Mouse (Mus musculus): ENCODE measurements around the gene Paxbp1. TPM values are rescaled to one million over a fixed set of nuclear protein-coding genes. Genes with fewer than 3 reads are reported as not detected.
A peak's percentile ranks its signal among the peaks of the same experiment; 100 is the strongest.

Gene Paxbp1
- polyA plus RNA-seq, 1 experiment from 2014 or later, result 79.2 TPM

DNA sequence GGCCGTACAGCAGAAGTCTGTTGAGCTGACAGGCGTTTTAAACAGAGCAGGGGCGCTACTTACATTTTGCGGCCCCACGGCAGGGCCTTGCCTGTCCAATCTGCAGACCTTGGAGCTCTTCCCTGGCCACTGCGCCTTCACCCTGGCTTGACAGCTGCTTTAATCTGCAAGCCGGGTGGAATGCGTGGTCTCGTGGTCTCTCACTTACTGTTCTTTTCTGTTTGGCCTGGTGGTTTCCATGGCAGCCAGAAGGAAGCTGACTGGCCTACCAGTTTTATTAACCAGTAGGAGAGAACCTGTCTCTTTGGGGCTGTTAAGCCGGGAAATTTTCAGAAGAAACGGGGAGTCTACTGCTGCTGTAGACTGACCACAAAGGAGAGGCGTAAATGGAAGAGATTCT lies 24.6 kb upstream of the Paxbp1 start:
- H3K27ac ChIP-seq (replicated peaks), result no peak overlapping the region
- WGBS, result 52% methylated on average over 12 of the region's 12 CpGs
- no peak overlapping the region for H3K4me3 ChIP-seq
- peaks cover 18% of the 10 kb centered on the region for H3K27me3 ChIP-seq (replicated peaks; ENCODE audit: low read depth, poor library complexity, severe bottlenecking)
- DNase-seq (ENCODE audit: low spot score), result peak; percentile 53
- peaks cover 11% of the 10 kb centered on the region for H3K4me1 ChIP-seq
- H3K36me3 ChIP-seq (replicated peaks), result no peaks in the 10 kb centered on the region
- H3K9me3 ChIP-seq, result no peaks in the 10 kb centered on the region

DNA sequence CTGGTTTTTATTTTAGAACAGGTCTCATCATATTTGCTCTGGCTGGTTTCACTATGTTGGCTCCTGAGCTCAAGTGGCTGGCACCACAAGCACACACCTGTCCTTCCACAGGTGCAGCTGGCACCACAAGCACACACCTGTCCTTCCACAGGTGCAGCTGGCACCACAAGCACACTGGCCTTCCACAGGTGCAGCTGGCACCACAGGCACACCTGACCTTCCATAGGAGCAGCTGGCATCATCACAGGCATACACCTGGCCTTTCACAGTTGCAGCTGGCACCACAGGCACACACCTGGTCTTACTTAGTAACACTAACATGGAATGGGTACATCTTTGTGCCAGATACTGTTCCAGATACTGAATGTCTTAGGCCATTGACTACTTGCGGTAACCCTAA lies 22.8 kb upstream of the Paxbp1 start:
- 98% methylated on average over 1 of the region's 1 CpGs for WGBS
- no peaks in the 10 kb centered on the region for H3K9me3 ChIP-seq
- H3K36me3 ChIP-seq (replicated peaks), result no peaks in the 10 kb centered on the region
- H3K4me1 ChIP-seq, result peaks cover 11% of the 10 kb centered on the region
- H3K27me3 ChIP-seq (replicated peaks; ENCODE audit: low read depth, poor library complexity, severe bottlenecking), result peaks cover 17% of the 10 kb centered on the region
- no peak overlapping the region for H3K4me3 ChIP-seq
- H3K27ac ChIP-seq (replicated peaks), result no peak overlapping the region
- no peak for DNase-seq (ENCODE audit: low spot score)

DNA sequence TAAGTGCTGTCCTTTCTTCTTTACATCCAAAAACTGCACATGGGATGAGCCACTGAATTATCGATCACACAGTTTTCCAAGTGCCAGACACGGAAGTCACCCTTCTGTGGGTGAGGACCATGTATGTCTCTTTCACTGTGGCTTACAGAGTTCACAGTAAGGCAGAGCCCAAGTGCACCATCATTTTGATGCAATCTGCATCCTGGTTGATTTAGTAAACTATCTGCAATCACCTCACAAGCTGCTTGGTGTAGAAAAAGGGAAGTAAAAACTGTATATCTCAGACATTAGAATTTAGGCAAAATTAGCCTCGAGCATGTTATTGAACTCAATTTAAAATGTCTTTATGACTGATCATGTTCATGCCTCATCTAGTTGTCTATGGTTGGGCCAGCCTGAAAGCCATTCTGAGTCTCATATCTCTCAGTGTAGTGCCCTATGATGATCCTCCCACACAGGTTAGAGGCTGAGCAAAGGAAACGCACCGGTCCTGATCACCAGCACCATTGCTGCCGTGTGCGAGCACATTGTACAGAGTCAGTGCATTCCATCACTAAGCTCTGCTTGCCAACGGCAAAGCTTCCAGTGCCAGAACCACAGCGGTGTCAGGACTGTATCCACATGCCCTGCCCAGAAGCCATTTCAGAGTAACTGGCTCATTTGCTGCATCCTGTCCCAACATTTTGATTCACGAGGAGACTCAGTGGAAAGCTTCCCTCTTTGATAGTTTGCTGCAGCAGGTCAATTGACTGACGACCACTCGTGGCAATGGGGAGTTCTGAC lies 20.4 kb upstream of the Paxbp1 start:
- no peak for DNase-seq (ENCODE audit: low spot score)
- Histone ChIP-seq H3K27ac (replicated peaks) (no peak overlapping the region), H3K36me3 (replicated peaks) (no peaks in the 10 kb centered on the region), H3K4me3 (no peak overlapping the region), H3K9me3 (no peaks in the 10 kb centered on the region), H3K4me1 (peaks cover 7% of the 10 kb centered on the region), H3K27me3 (replicated peaks; ENCODE audit: low read depth, poor library complexity, severe bottlenecking) (peaks cover 4% of the 10 kb centered on the region; the same call in 1 of the 2 replicates)
- 86% methylated on average over 12 of the region's 12 CpGs for WGBS

DNA sequence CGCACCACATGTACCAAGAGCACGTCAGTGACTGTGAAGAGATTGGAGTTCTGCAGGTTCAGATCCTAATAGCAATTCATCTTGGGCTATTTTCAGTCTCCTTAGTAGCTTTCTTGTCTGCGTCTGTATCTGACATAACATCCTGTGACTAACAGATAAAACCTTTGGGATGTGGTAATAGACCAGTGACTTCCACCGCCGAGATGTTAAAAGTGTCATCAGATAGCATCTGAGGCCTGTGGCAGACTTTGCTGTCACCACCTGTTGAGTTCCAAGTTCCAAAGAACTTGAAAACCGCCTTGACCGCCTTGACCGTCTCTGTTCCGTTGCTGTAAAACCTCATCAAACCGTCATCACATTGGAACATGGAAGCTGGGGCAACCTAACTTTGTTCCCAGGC lies 19.4 kb upstream of the Paxbp1 start:
- 92% methylated on average over 10 of the region's 10 CpGs for WGBS
- Histone ChIP-seq H3K4me1 (peaks cover 2% of the 10 kb centered on the region), H3K4me3 (no peak overlapping the region), H3K36me3 (replicated peaks) (no peaks in the 10 kb centered on the region), H3K27me3 (replicated peaks; ENCODE audit: low read depth, poor library complexity, severe bottlenecking) (peaks cover 1% of the 10 kb centered on the region; the same call in 1 of the 2 replicates), H3K9me3 (no peaks in the 10 kb centered on the region), H3K27ac (replicated peaks) (no peak overlapping the region)
- no peak for DNase-seq (ENCODE audit: low spot score)

DNA sequence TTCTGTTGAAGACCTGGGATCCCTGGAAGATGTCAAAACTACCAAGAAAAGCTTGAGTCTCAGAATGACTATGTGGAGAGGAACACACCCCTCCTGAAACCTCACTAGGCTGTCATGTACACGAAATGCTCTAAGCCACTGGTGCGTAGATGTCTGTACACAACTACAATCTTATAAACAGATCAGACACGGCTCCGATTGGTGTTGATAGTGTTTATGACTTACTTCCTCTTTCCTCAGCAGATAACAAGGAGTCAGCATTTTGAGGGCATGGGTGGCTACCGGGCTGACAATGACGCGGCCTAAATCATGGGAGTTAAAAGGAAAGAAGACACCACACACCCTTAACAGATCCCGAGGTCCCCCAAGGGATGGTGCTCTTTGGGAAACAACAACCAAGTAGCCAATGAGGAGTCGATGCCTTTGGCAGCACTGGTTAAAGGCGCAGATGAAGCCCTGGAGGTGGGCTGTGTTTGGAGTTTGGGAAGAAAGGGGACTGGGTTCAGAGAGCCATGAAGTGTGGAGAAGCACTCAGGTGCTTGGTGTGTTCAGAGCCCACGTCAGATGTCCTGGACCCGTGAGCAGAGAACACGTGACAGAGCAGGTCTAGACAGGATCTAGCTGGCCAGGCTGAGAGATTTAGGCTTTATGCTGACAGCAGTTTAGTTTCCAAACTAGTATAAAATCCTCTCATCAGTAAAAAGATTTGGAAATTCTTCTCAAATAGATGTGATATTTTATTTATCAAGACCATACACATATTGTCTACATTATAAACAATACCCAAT lies 17.4 kb upstream of the Paxbp1 start:
- H3K27ac ChIP-seq (replicated peaks), result no peak overlapping the region
- 84% methylated on average over 13 of the region's 13 CpGs for WGBS
- no peak overlapping the region for H3K4me3 ChIP-seq

DNA sequence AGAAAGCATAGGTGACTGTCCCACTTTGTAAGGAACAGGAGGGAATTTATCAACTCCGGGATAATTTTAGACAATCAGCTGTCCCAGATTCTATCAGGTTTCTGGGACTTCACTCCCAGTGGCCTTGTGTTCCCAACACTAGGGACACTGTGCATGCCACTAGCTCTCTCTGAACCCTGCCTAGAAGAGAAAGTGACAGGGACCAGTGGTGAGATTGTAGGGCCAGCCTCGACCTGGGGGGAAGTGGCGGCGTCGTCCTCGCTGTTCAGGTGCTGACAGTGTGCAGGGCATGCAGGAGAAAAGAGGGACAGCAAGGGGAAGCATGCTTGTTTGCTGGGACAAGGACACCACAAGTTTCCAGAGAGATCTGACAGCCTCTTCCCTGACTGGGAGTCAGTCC lies 13.4 kb upstream of the Paxbp1 start:
- H3K9me3 ChIP-seq, result no peaks in the 10 kb centered on the region
- no peak overlapping the region for H3K27ac ChIP-seq (replicated peaks)
- no peak overlapping the region for H3K4me3 ChIP-seq
- DNase-seq (ENCODE audit: low spot score), result no peak
- H3K36me3 ChIP-seq (replicated peaks), result no peaks in the 10 kb centered on the region
- H3K27me3 ChIP-seq (replicated peaks; ENCODE audit: low read depth, poor library complexity, severe bottlenecking), result peaks cover 12% of the 10 kb centered on the region; the same call in 1 of the 2 replicates
- 82% methylated on average over 6 of the region's 6 CpGs for WGBS
- peaks cover 5% of the 10 kb centered on the region; the same call in 1 of the 2 replicates for H3K4me1 ChIP-seq

More for the DNA sequence above, 17.4 kb upstream of the Paxbp1 start:
- no peaks in the 10 kb centered on the region for H3K36me3 ChIP-seq (replicated peaks)
- H3K27me3 ChIP-seq (replicated peaks; ENCODE audit: low read depth, poor library complexity, severe bottlenecking), result peaks cover under 1% of the 10 kb centered on the region; the same call in 1 of the 2 replicates
- no peaks in the 10 kb centered on the region for H3K9me3 ChIP-seq
- DNase-seq (ENCODE audit: low spot score), result no peak
- H3K4me1 ChIP-seq, result no peaks in the 10 kb centered on the region

DNA sequence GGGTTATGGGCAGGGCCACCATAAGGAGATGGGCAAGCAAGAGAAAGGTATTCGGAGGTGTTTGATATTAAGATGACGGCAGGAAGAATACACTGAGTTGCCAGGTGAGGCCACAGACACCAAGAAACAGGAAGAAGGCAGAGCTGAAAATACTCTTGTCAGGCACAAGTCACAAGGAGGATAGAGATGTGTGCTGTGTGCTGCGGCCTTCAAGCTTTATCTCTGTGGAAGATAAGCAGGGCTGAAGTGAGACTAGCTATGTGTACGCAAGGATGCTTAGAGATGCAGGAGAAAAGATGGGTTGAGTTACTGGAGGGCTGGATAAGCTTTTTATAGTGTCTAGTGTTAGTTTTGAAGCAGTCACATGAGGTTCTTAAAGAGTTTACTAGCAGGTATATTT lies 12.9 kb upstream of the Paxbp1 start:
- Histone ChIP-seq H3K36me3 (replicated peaks) (no peaks in the 10 kb centered on the region), H3K4me1 (peaks cover 5% of the 10 kb centered on the region; the same call in 1 of the 2 replicates), H3K27ac (replicated peaks) (no peak overlapping the region), H3K4me3 (no peak overlapping the region), H3K27me3 (replicated peaks; ENCODE audit: low read depth, poor library complexity, severe bottlenecking) (peaks cover 12% of the 10 kb centered on the region; the same call in 1 of the 2 replicates), H3K9me3 (no peaks in the 10 kb centered on the region)
- no peak for DNase-seq (ENCODE audit: low spot score)
- 91% methylated on average over 4 of the region's 4 CpGs for WGBS

DNA sequence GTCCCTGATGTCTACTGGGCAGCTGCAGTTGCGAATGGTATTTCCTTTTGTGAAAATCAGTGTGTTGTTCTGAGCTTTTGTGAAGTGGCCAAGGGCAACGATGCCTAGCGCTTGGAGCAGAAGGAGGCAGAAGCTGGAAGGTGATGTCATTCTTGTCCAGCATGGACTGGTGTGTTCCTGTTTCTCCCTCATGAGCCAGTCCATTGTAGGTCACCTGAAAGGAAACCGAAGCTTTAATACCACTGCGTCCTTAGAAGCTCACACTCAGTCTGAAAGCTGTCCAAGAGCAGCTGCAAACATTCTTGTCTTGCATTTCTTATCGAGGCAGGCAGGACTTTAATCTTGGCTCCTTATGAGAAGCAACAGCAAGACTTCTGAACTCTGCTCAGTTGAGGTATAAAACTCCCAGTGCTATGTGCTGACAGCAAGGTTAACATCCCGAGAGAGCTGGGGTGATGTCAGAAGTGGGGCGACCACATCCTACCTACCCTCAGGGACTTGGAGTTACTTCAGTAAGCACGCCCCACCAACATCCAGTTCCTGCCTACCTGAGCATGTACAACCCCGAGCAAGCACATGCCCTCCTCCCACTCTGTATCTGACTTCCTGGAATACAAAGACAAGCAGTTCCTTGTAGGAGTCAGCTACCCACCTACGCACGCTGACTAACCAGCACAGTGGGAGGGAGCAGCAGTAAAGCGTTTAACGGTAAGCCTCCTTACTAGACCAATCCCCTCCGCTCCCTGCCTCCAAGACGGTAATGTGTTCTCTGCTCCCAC lies 11.9 kb upstream of the Paxbp1 start:
- 62% methylated on average over 16 of the region's 16 CpGs for WGBS

DNA sequence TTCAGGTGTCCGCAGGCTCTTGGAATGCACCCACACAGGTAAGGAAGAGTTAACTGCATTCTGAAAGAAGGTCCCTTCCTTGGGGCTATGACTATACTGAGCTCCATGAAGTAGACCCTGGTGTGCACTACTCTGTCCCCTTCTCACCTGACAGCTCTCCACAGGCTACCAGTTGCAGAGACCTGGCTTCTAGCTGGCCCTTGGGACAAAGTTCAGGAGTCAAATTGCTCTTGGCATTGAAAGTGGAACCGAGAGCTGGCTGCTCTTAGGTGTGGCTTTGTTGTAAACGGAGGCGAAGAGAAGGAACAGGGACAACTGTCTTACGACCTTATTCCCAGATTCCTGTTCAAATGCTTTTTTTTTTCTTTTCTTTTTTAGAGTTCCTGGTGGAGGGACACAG lies 10.8 kb upstream of the Paxbp1 start:
- Histone ChIP-seq H3K4me1 (peaks cover 5% of the 10 kb centered on the region; the same call in 1 of the 2 replicates), H3K4me3 (no peak overlapping the region), H3K27ac (replicated peaks) (no peak overlapping the region), H3K27me3 (replicated peaks; ENCODE audit: low read depth, poor library complexity, severe bottlenecking) (peaks cover 18% of the 10 kb centered on the region), H3K36me3 (replicated peaks) (no peaks in the 10 kb centered on the region), H3K9me3 (no peaks in the 10 kb centered on the region)
- DNase-seq (ENCODE audit: low spot score), result no peak
- 82% methylated on average over 5 of the region's 5 CpGs for WGBS

More for the DNA sequence above, 11.9 kb upstream of the Paxbp1 start:
- H3K4me1 ChIP-seq, result peaks cover 5% of the 10 kb centered on the region; the same call in 1 of the 2 replicates
- peaks cover 18% of the 10 kb centered on the region for H3K27me3 ChIP-seq (replicated peaks; ENCODE audit: low read depth, poor library complexity, severe bottlenecking)
- H3K27ac ChIP-seq (replicated peaks), result no peak overlapping the region
- no peaks in the 10 kb centered on the region for H3K36me3 ChIP-seq (replicated peaks)
- H3K9me3 ChIP-seq, result no peaks in the 10 kb centered on the region
- DNase-seq (ENCODE audit: low spot score), result no peak
- H3K4me3 ChIP-seq, result no peak overlapping the region

DNA sequence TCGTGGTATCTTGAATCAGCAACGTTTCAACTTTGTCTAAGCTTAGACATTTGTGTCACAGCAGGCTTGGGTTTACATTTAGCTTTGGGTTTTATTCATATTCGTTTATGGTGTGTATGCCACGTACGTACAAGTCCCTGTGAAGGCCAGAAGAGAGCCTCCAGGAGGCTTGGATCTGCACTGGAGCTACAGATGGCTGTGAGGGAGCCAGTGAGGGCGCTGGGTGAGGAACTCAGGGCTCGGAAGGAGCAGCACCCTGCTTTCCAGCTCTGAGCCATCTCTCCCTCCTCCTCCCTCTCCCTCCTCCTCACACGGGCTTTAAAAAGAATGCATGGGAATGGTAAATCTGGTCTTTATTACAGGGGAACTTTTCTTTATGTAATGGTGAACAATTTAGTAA lies 9.3 kb upstream of the Paxbp1 start:
- no peak overlapping the region for H3K4me3 ChIP-seq
- H3K27ac ChIP-seq (replicated peaks), result no peak overlapping the region
- peaks cover 19% of the 10 kb centered on the region for H3K27me3 ChIP-seq (replicated peaks; ENCODE audit: low read depth, poor library complexity, severe bottlenecking)
- 59% methylated on average over 8 of the region's 8 CpGs for WGBS
- no peaks in the 10 kb centered on the region for H3K9me3 ChIP-seq
- H3K36me3 ChIP-seq (replicated peaks), result no peaks in the 10 kb centered on the region
- DNase-seq (ENCODE audit: low spot score), result no peak
- peaks cover 5% of the 10 kb centered on the region; the same call in 1 of the 2 replicates for H3K4me1 ChIP-seq

DNA sequence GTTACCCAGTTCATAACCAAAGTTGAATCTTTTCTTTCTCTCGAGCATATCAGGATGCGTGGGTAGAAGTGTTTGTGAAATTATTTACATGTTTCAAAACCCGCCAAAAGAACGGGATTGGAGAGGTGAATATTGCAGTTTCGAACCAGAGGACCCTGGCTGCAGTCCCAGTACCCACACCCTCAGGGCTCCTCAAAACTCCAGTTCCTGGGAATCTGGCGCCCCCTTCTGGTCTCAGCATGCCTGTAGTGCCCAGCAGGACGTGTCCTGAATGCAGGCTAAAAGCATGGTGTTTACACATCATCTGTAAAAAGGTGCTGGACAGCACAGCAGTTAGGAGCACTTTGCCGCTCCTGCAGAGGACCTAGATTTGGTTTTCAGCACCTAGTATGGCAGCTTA lies 1.2 kb upstream of the Paxbp1 start:
- Histone ChIP-seq H3K4me3 (peak overlapping the region; percentile 86), H3K27me3 (replicated peaks; ENCODE audit: low read depth, poor library complexity, severe bottlenecking) (0 out of 2 replicates have a peak, but pooled peaks cover 4% of the 10 kb centered on the region)
- WGBS, result 55% methylated on average over 8 of the region's 8 CpGs

More for the DNA sequence above, 1.2 kb upstream of the Paxbp1 start:
- H3K27ac ChIP-seq (replicated peaks), result no peak overlapping the region
- peak; percentile 63 for DNase-seq (ENCODE audit: low spot score)
- H3K9me3 ChIP-seq, result no peaks in the 10 kb centered on the region
- peaks cover 15% of the 10 kb centered on the region for H3K36me3 ChIP-seq (replicated peaks)
- peaks cover 18% of the 10 kb centered on the region for H3K4me1 ChIP-seq

Data from embryonic facial prominence, embryonic 10.5 days (tissue).